Mouse (Mus musculus) erythroblast, embryonic 14.5 days (primary cell): ENCODE measurements around the gene Strc.

Source experiments
- GATA1 ChIP-seq: IDR thresholded peaks from 2 replicates; pipeline ENCODE4 v1.6.1; 2012; ENCODE audit warnings: low read length, inconsistent platforms, mixed read lengths
- TAL1 ChIP-seq: IDR thresholded peaks from 3 replicates; pipeline ENCODE4 v1.6.1; 2012; ENCODE audit warnings: low read length, inconsistent platforms, mixed read lengths

GRCm38 (mm10) chr2:121374766-121375165, 12.2 kb downstream of the Strc start:
- TF ChIP-seq GATA1 (no peak), TAL1 (no peak)
